Mouse (Mus musculus) embryonic stem cell, embryonic (primary cell): Measurements from ENCODE around the gene Spout1.

Experiments used
- CTCF ChIA-PET, 4 experiments: fragments of 300-600 bp in 2 of 4; fragments of 350-600 bp in 2 of 4; sonication (Branson Sonifier 250); formaldehyde crosslinking; loops; one replicate each; lab custom pipeline; 2022; ENCODE audit warnings: inconsistent platforms in 2 of 4; lab: Charles Lee
- POLR2A ChIA-PET, 4 experiments: fragments of 300-600 bp in 2 of 4; fragments of 350-600 bp in 2 of 4; sonication (Branson Sonifier 250); formaldehyde crosslinking; loops; one replicate each; lab custom pipeline; 2022; ENCODE audit warnings: antibody characterized with exemption in 4 of 4, inconsistent platforms in 1 of 4; lab: Charles Lee

The Spout1 gene

GRCm38 (mm10) chr2:30194656-30195055 lies 16.4 kb upstream of the Spout1 start:
- ChIA-PET CTCF (interaction anchor here (0.7 to 3.6 kb wide), 5 partner anchors 8 to 616 kb away, joined by 3 to 13 read pairs (median 4); no protein-coding TSS in a partner anchor), POLR2A (interaction anchor here (0.7 to 5.5 kb wide), 13 partner anchors 8 to 1562 kb away, joined by 3 to 33 read pairs (median 4); partner anchors contain the start of genes Kyat1 (in 3 of the 4), Lrrc8a (in 1 of the 4) and Spout1 (in 1 of the 4))

GRCm38 (mm10) chr2:30191790-30192580 lies 13.7 kb upstream of the Spout1 start:
- ChIA-PET CTCF (interaction anchor here in 3 of 4 experiments (0.7 to 3.6 kb wide), 4 partner anchors 11 to 20 kb away, joined by 3 to 13 read pairs (median 6); partner anchors contain the start of gene Kyat1 (in 1 of the 3)), POLR2A (interaction anchor here (0.6 to 7.6 kb wide), 16 partner anchors 9 to 1065 kb away, joined by 3 to 102 read pairs (median 5); partner anchors contain the start of genes Spout1 (in 3 of the 4), Kyat1 (in 2 of the 4), Endog (in 1 of the 4) and Phyhd1 (in 1 of the 4))

GRCm38 (mm10) chr2:30185681-30186080 lies 7.4 kb upstream of the Spout1 start:
- POLR2A ChIA-PET: interaction anchor here in 2 of 4 experiments (0.6 to 7.6 kb wide), 36 partner anchors 8 to 288 kb away, joined by 3 to 102 read pairs (median 4); partner anchors contain the start of genes Endog (in 2 of the 2), Kyat1 (in 2 of the 2), Crat (in 1 of the 2) and Ier5l (in 1 of the 2)
- CTCF ChIA-PET: interaction anchor here in 3 of 4 experiments (0.5 to 2.4 kb wide), 6 partner anchors 10 to 310 kb away, joined by 3 to 8 read pairs (median 4); no protein-coding TSS in a partner anchor

- POLR2A ChIA-PET: interaction anchor here in 2 of 4 experiments (0.6 to 7.6 kb wide), 33 partner anchors 8 to 289 kb away, joined by 3 to 102 read pairs (median 4); partner anchors contain the start of genes Endog (in 2 of the 2), Kyat1 (in 2 of the 2), Crat (in 1 of the 2) and Ier5l (in 1 of the 2)
- CTCF ChIA-PET: interaction anchor here in 3 of 4 experiments (0.5 to 2.4 kb wide), 4 partner anchors 18 to 309 kb away, joined by 3 to 8 read pairs (median 4); no protein-coding TSS in a partner anchor
Observed at GRCm38 (mm10) chr2:30185276-30185675, 7.0 kb upstream of the Spout1 start.

- POLR2A ChIA-PET: interaction anchor here in 3 of 4 experiments (0.6 to 3.7 kb wide), 31 partner anchors 9 to 315 kb away, joined by 3 to 23 read pairs (median 4); partner anchors contain the start of genes Endog (in 2 of the 3), Kyat1 (in 2 of the 3), Tbc1d13 (in 2 of the 3) and Cercam (in 1 of the 3)
- CTCF ChIA-PET: interaction anchor here in 2 of 4 experiments (0.8 to 1.1 kb wide), 3 partner anchors 19 to 28 kb away, joined by 3 read pairs; no protein-coding TSS in a partner anchor
Observed at GRCm38 (mm10) chr2:30183721-30184120, 5.5 kb upstream of the Spout1 start.

- ChIA-PET POLR2A (interaction anchor here in 3 of 4 experiments (0.5 to 3.7 kb wide), 20 partner anchors 10 to 292 kb away, joined by 3 to 23 read pairs (median 5); partner anchors contain the start of genes Endog (in 2 of the 3), Kyat1 (in 2 of the 3), Lrrc8a (in 1 of the 3) and Tbc1d13 (in 1 of the 3)), CTCF (interaction anchor here in 2 of 4 experiments (0.6 to 1.0 kb wide), 4 partner anchors 15 to 105 kb away, joined by 3 to 8 read pairs (median 6); partner anchors contain the start of gene Pkn3 (in 1 of the 2))
Observed at GRCm38 (mm10) chr2:30182424-30182823, 4.2 kb upstream of the Spout1 start.

GRCm38 (mm10) chr2:30178711-30179110 lies 452 bp upstream of the Spout1 start:
- POLR2A ChIA-PET: interaction anchor here in 3 of 4 experiments (0.6 to 10.3 kb wide), 69 partner anchors 8 to 358 kb away, joined by 3 to 102 read pairs (median 4); partner anchors contain the start of genes Kyat1 (in 3 of the 3), Phyhd1 (in 3 of the 3), Ier5l (in 2 of the 3) and Tbc1d13 (in 2 of the 3)
- CTCF ChIA-PET: interaction anchor here (0.7 to 2.1 kb wide), 18 partner anchors 12 to 185 kb away, joined by 3 to 19 read pairs (median 4); partner anchors contain the start of genes Kyat1 (in 1 of the 4), Lrrc8a (in 1 of the 4), Miga2 (in 1 of the 4) and Zdhhc12 (in 1 of the 4)

- ChIA-PET CTCF (interaction anchor here in 3 of 4 experiments (0.6 to 2.2 kb wide), 7 partner anchors 9 to 178 kb away, joined by 3 to 6 read pairs (median 3); no protein-coding TSS in a partner anchor), POLR2A (interaction anchor here in 3 of 4 experiments (0.6 to 10.3 kb wide), 12 partner anchors 11 to 1056 kb away, joined by 3 to 102 read pairs (median 6); partner anchors contain the start of genes Kyat1 (in 1 of the 3), Phyhd1 (in 1 of the 3) and Tbc1d13 (in 1 of the 3))
Observed at GRCm38 (mm10) chr2:30176561-30176960, 1.7 kb downstream of the Spout1 start.

- CTCF ChIA-PET: interaction anchor here (0.6 to 2.2 kb wide), 8 partner anchors 9 to 125 kb away, joined by 3 to 6 read pairs (median 3); no protein-coding TSS in a partner anchor
Observed at GRCm38 (mm10) chr2:30175897-30176296, 2.4 kb downstream of the Spout1 start.

GRCm38 (mm10) chr2:30173541-30174240 lies 4.6 kb downstream of the Spout1 start:
- ChIA-PET POLR2A (interaction anchor here in 3 of 4 experiments (0.6 to 10.3 kb wide), 31 partner anchors 9 to 190 kb away, joined by 3 to 102 read pairs (median 6); partner anchors contain the start of genes Kyat1 (in 2 of the 3), Tbc1d13 (in 2 of the 3), Miga2 (in 1 of the 3) and Phyhd1 (in 1 of the 3)), CTCF (interaction anchor here in 3 of 4 experiments (0.5 to 3.6 kb wide), 6 partner anchors 12 to 99 kb away, joined by 3 to 19 read pairs (median 4); partner anchors contain the start of gene Pkn3 (in 1 of the 3))

More at GRCm38 (mm10) chr2:30175897-30176296, 2.4 kb downstream of the Spout1 start:
- POLR2A ChIA-PET: interaction anchor here in 2 of 4 experiments (0.9 to 10.3 kb wide), 15 partner anchors 9 to 88 kb away, joined by 3 to 102 read pairs (median 4); partner anchors contain the start of genes Kyat1 (in 2 of the 2) and Tbc1d13 (in 1 of the 2)

- CTCF ChIA-PET: interaction anchor here (0.6 to 3.6 kb wide), 10 partner anchors 10 to 233 kb away, joined by 3 to 19 read pairs (median 4); partner anchors contain the start of gene Kyat1 (in 1 of the 4)
- POLR2A ChIA-PET: interaction anchor here (0.5 to 10.3 kb wide), 69 partner anchors 8 to 635 kb away, joined by 3 to 102 read pairs (median 5); partner anchors contain the start of genes Tbc1d13 (in 4 of the 4), Kyat1 (in 3 of the 4), Phyhd1 (in 2 of the 4) and Zdhhc12 (in 2 of the 4)
Observed at GRCm38 (mm10) chr2:30171997-30172382, 6.3 kb downstream of the Spout1 start.

GRCm38 (mm10) chr2:30171371-30171996 lies 6.8 kb downstream of the Spout1 start, which contains the start of gene Endog:
Endog (plus strand) TSS chr2:30171493.
- ChIA-PET POLR2A (interaction anchor here (0.5 to 10.3 kb wide), 115 partner anchors 8 to 636 kb away, joined by 3 to 102 read pairs (median 4); partner anchors contain the start of genes Tbc1d13 (in 4 of the 4), Kyat1 (in 3 of the 4), Phyhd1 (in 3 of the 4) and Zdhhc12 (in 2 of the 4)), CTCF (interaction anchor here (0.5 to 3.6 kb wide), 15 partner anchors 9 to 234 kb away, joined by 3 to 19 read pairs (median 4); partner anchors contain the start of genes Kyat1 (in 1 of the 4) and Pkn3 (in 1 of the 4))

GRCm38 (mm10) chr2:30166677-30167076 lies 11.6 kb downstream of the Spout1 start:
- ChIA-PET CTCF (interaction anchor here (0.5 to 1.1 kb wide), 4 partner anchors 10 to 36 kb away, joined by 3 to 5 read pairs (median 4); partner anchors contain the start of gene Spout1 (in 1 of the 4)), POLR2A (interaction anchor here in 2 of 4 experiments (0.6 to 1.1 kb wide), 4 partner anchors 17 to 202 kb away, joined by 3 to 5 read pairs (median 4); no protein-coding TSS in a partner anchor)

- ChIA-PET POLR2A (interaction anchor here in 2 of 4 experiments (0.8 to 3.1 kb wide), 15 partner anchors 8 to 101 kb away, joined by 3 to 16 read pairs (median 4); partner anchors contain the start of genes Endog (in 1 of the 2), Kyat1 (in 1 of the 2), Phyhd1 (in 1 of the 2) and Spout1 (in 1 of the 2)), CTCF (interaction anchor here (0.6 to 1.9 kb wide), 5 partner anchors 14 to 818 kb away, joined by 3 to 5 read pairs (median 3); partner anchors contain the start of gene Spout1 (in 1 of the 4))
Observed at GRCm38 (mm10) chr2:30164340-30164932, 13.8 kb downstream of the Spout1 start.
